Mouse (Mus musculus): ENCODE measurements around the gene Tfpi. TPM values are rescaled to one million over a fixed set of nuclear protein-coding genes. Genes with fewer than 3 reads are reported as not detected.
A peak's percentile ranks its signal among the peaks of the same experiment; 100 is the strongest.

Tfpi gene
- total and polyA plus RNA-seq, 2 experiments from 2014 or later = 10.7 to 15.3 TPM

- no peaks in the 10 kb centered on the region for H3K27me3 ChIP-seq (ENCODE audit: insufficient read depth, low read length)
Observed at GRCm38 (mm10) chr2:84459651-84460177, 16.9 kb downstream of the Tfpi start.

GRCm38 (mm10) chr2:84457221-84457620 lies 19.4 kb downstream of the Tfpi start:
- H3K36me3 ChIP-seq (ENCODE audit: insufficient read depth, low read length) = no peaks in the 10 kb centered on the region
- DNase-seq (ENCODE audit: low spot score) (no peak), ATAC-seq (no peak)
- 84% methylated on average over 6 of the region's 6 CpGs for WGBS
- TF ChIP-seq CTCF (IDR thresholded peaks at IDR 0.05; ENCODE audit: low read depth) = no peak
- no peak overlapping the region for H3K4me3 ChIP-seq (ENCODE audit: low read length)
- H3K4me1 ChIP-seq (ENCODE audit: insufficient read depth, low read length) = no peaks in the 10 kb centered on the region
- no peaks in the 10 kb centered on the region for H3K27me3 ChIP-seq (ENCODE audit: insufficient read depth, low read length)
- H3K27ac ChIP-seq = no peak overlapping the region
- H3K9ac ChIP-seq (replicated peaks; ENCODE audit: low read length) = no peak overlapping the region
- no peak overlapping the region for H3K4me2 ChIP-seq (ENCODE audit: low read depth, low read length)
- no peaks in the 10 kb centered on the region for H3K9me3 ChIP-seq (ENCODE audit: low read length)

More at GRCm38 (mm10) chr2:84459651-84460177, 16.9 kb downstream of the Tfpi start:
- Histone ChIP-seq H3K27ac (no peak overlapping the region), H3K4me3 (ENCODE audit: low read length) (no peak overlapping the region), H3K9me3 (ENCODE audit: low read length) (no peaks in the 10 kb centered on the region), H3K4me2 (ENCODE audit: low read depth, low read length) (no peak overlapping the region), H3K9ac (replicated peaks; ENCODE audit: low read length) (no peak overlapping the region), H3K36me3 (ENCODE audit: insufficient read depth, low read length) (no peaks in the 10 kb centered on the region), H3K4me1 (ENCODE audit: insufficient read depth, low read length) (no peaks in the 10 kb centered on the region)
- TF ChIP-seq CTCF (IDR thresholded peaks at IDR 0.05; ENCODE audit: low read depth) = no peak
- no peak for DNase-seq (ENCODE audit: low spot score)
- 74% methylated on average over 11 of the region's 11 CpGs for WGBS
- no peak for ATAC-seq

- Histone ChIP-seq H3K4me1 (ENCODE audit: insufficient read depth, low read length) (no peaks in the 10 kb centered on the region), H3K27ac (no peak overlapping the region), H3K4me2 (ENCODE audit: low read depth, low read length) (no peak overlapping the region), H3K9ac (replicated peaks; ENCODE audit: low read length) (no peak overlapping the region), H3K4me3 (ENCODE audit: low read length) (no peak overlapping the region), H3K9me3 (ENCODE audit: low read length) (no peaks in the 10 kb centered on the region), H3K36me3 (ENCODE audit: insufficient read depth, low read length) (no peaks in the 10 kb centered on the region), H3K27me3 (ENCODE audit: insufficient read depth, low read length) (no peaks in the 10 kb centered on the region)
- peak; percentile 92 for DNase-seq (ENCODE audit: low spot score)
- peak; percentile 91 for ATAC-seq
- peak; percentile 88 for TF ChIP-seq CTCF (IDR thresholded peaks at IDR 0.05; ENCODE audit: low read depth)
- 10% methylated on average over 5 of the region's 5 CpGs for WGBS
Observed at GRCm38 (mm10) chr2:84455236-84455799, 21.3 kb downstream of the Tfpi start.

- DNase-seq (ENCODE audit: low spot score) (no peak), ATAC-seq (peak; percentile 77)
- no peaks in the 10 kb centered on the region for H3K36me3 ChIP-seq (ENCODE audit: insufficient read depth, low read length)
- H3K4me3 ChIP-seq (ENCODE audit: low read length) = no peak overlapping the region
- H3K4me2 ChIP-seq (ENCODE audit: low read depth, low read length) = 0 out of 2 replicates have a peak overlapping the region, but pooled peaks have one; percentile 16
- no peak overlapping the region for H3K9ac ChIP-seq (replicated peaks; ENCODE audit: low read length)
- no peaks in the 10 kb centered on the region for H3K27me3 ChIP-seq (ENCODE audit: insufficient read depth, low read length)
- no peak overlapping the region for H3K27ac ChIP-seq
- TF ChIP-seq CTCF (IDR thresholded peaks at IDR 0.05; ENCODE audit: low read depth) = no peak
- H3K4me1 ChIP-seq (ENCODE audit: insufficient read depth, low read length) = no peaks in the 10 kb centered on the region
- WGBS = 58% methylated on average over 10 of the region's 10 CpGs
- H3K9me3 ChIP-seq (ENCODE audit: low read length) = no peaks in the 10 kb centered on the region
Observed at GRCm38 (mm10) chr2:84454551-84455235, 21.9 kb downstream of the Tfpi start.

- ATAC-seq = peak; percentile 58; the same call in 1 of the 2 replicates
- Histone ChIP-seq H3K27me3 (ENCODE audit: insufficient read depth, low read length) (no peaks in the 10 kb centered on the region), H3K9ac (replicated peaks; ENCODE audit: low read length) (no peak overlapping the region), H3K4me2 (ENCODE audit: low read depth, low read length) (no peak overlapping the region), H3K27ac (no peak overlapping the region), H3K4me1 (ENCODE audit: insufficient read depth, low read length) (no peaks in the 10 kb centered on the region), H3K4me3 (ENCODE audit: low read length) (no peak overlapping the region), H3K36me3 (ENCODE audit: insufficient read depth, low read length) (no peaks in the 10 kb centered on the region), H3K9me3 (ENCODE audit: low read length) (no peaks in the 10 kb centered on the region)
- peak; percentile 80 for DNase-seq (ENCODE audit: low spot score)
- TF ChIP-seq CTCF (IDR thresholded peaks at IDR 0.05; ENCODE audit: low read depth) = peak; percentile 69
- 14% methylated on average over 5 of the region's 5 CpGs for WGBS
Observed at GRCm38 (mm10) chr2:84454051-84454450, 22.5 kb downstream of the Tfpi start.

- Histone ChIP-seq H3K4me3 (ENCODE audit: low read length) (no peak overlapping the region), H3K27ac (no peak overlapping the region), H3K9me3 (ENCODE audit: low read length) (no peaks in the 10 kb centered on the region), H3K4me1 (ENCODE audit: insufficient read depth, low read length) (no peaks in the 10 kb centered on the region), H3K27me3 (ENCODE audit: insufficient read depth, low read length) (no peaks in the 10 kb centered on the region), H3K4me2 (ENCODE audit: low read depth, low read length) (no peak overlapping the region), H3K36me3 (ENCODE audit: insufficient read depth, low read length) (no peaks in the 10 kb centered on the region), H3K9ac (replicated peaks; ENCODE audit: low read length) (no peak overlapping the region)
- no peak for DNase-seq (ENCODE audit: low spot score)
- TF ChIP-seq CTCF (IDR thresholded peaks at IDR 0.05; ENCODE audit: low read depth) = no peak
- no peak for ATAC-seq
- WGBS = 91% methylated on average over 1 of the region's 1 CpGs
Observed at GRCm38 (mm10) chr2:84445499-84445898, 31.1 kb downstream of the Tfpi start.

GRCm38 (mm10) chr2:84441940-84442339 lies 34.6 kb downstream of the Tfpi start:
- Histone ChIP-seq H3K9me3 (ENCODE audit: low read length) (no peaks in the 10 kb centered on the region), H3K27me3 (ENCODE audit: insufficient read depth, low read length) (no peaks in the 10 kb centered on the region), H3K9ac (replicated peaks; ENCODE audit: low read length) (no peak overlapping the region), H3K4me3 (ENCODE audit: low read length) (no peak overlapping the region), H3K27ac (no peak overlapping the region), H3K4me2 (ENCODE audit: low read depth, low read length) (no peak overlapping the region), H3K4me1 (ENCODE audit: insufficient read depth, low read length) (no peaks in the 10 kb centered on the region), H3K36me3 (ENCODE audit: insufficient read depth, low read length) (no peaks in the 10 kb centered on the region)
- no peak for ATAC-seq
- no peak for TF ChIP-seq CTCF (IDR thresholded peaks at IDR 0.05; ENCODE audit: low read depth)
- WGBS = 85% methylated on average over 5 of the region's 5 CpGs
- no peak for DNase-seq (ENCODE audit: low spot score)
